Mouse (Mus musculus): ENCODE data around the gene Glb1.

GRCm38 (mm10) chr9:114512831-114513230 lies 112.0 kb downstream of the Glb1 start:
- no peak for TF ChIP-seq CTCF (IDR thresholded peaks at IDR 0.05; ENCODE audit: control insufficient read depth, insufficient read depth, insufficient replicate concordance, low read depth, low read length)
- TF ChIP-seq POLR2A (IDR thresholded peaks at IDR 0.05; ENCODE audit: control insufficient read depth, low read depth, low read length): no peak
